Mouse (Mus musculus) megakaryocyte, embryonic 14.5 days (primary cell): ENCODE data around the gene Vsx1.

Experiments used
- FLI1 ChIP-seq: IDR thresholded peaks from 2 replicates; pipeline ENCODE4 v1.6.1; 2012; ENCODE audit warnings: low read length, inconsistent platforms, mixed read lengths
- GATA1 ChIP-seq: IDR thresholded peaks from 3 replicates; pipeline ENCODE4 v1.6.1; 2012; ENCODE audit warnings: mixed read lengths, low read length, inconsistent platforms, borderline replicate concordance

- no peak for TF ChIP-seq FLI1
- no peak for TF ChIP-seq GATA1
Measured at GRCm38 (mm10) chr2:150645225-150645624, 43.9 kb downstream of the Vsx1 start.
